Comparison of ENCODE assay signal across 8 mouse cellular contexts in genomic region chrX:98936707-98937554, GRCm38 (mm10). TPM values are rescaled to one million over a fixed set of nuclear protein-coding genes. Genes with fewer than 3 reads are reported as not detected.
DNase-seq lines count a peak whose midpoint lies in the region; ATAC-seq and TF ChIP-seq lines count a peak whose summit lies in the region.

No protein-coding gene starts in this region.

- H3K4me2 ChIP-seq in forebrain, embryonic 14.5 days (ENCODE audit: low read length): peak overlapping the region; percentile 55
- H3K4me2 ChIP-seq in lung, embryonic 14.5 days: peak overlapping the region; percentile 58

- H3K9me3 ChIP-seq in forebrain, embryonic 14.5 days (replicated peaks; ENCODE audit: control insufficient read depth, low read length): no peaks in the 10 kb centered on the region
- H3K9me3 ChIP-seq in lung, embryonic 14.5 days (ENCODE audit: low read depth, low read length): no peaks in the 10 kb centered on the region

- H3K27me3 ChIP-seq in forebrain, embryonic 14.5 days (replicated peaks; ENCODE audit: control insufficient read depth, insufficient read depth, low read length): no peaks in the 10 kb centered on the region
- no peaks in the 10 kb centered on the region for H3K27me3 ChIP-seq in lung, embryonic 14.5 days (ENCODE audit: insufficient read depth, low read length)
- no peaks in the 10 kb centered on the region for H3K27me3 ChIP-seq in thymus, adult 2 months (ENCODE audit: control insufficient read depth, insufficient read depth, low read length)

- 0 out of 2 replicates have a peak, but pooled peaks cover under 1% of the 10 kb centered on the region for H3K36me3 ChIP-seq in forebrain, embryonic 14.5 days (ENCODE audit: control insufficient read depth, insufficient read depth, low read length)
- peaks cover 10% of the 10 kb centered on the region; the same call in 1 of the 2 replicates for H3K36me3 ChIP-seq in lung, embryonic 14.5 days (ENCODE audit: insufficient read depth)
- H3K36me3 ChIP-seq in thymus, adult 2 months (ENCODE audit: control insufficient read depth, insufficient read depth, low read length): no peaks in the 10 kb centered on the region

- H3K4me1 ChIP-seq in forebrain, embryonic 14.5 days (ENCODE audit: control insufficient read depth, insufficient read depth, low read length): no peaks in the 10 kb centered on the region
- no peaks in the 10 kb centered on the region for H3K4me1 ChIP-seq in lung, embryonic 14.5 days (ENCODE audit: insufficient read depth)
- no peaks in the 10 kb centered on the region for H3K4me1 ChIP-seq in olfactory bulb, adult 2 months (ENCODE audit: control insufficient read depth, insufficient read depth, low read length)
- peaks cover 4% of the 10 kb centered on the region; the same call in 1 of the 2 replicates for H3K4me1 ChIP-seq in thymus, adult 2 months (replicated peaks; ENCODE audit: control insufficient read depth, insufficient read depth, low read length)

- no peak for TF ChIP-seq POLR2A in olfactory bulb, adult 2 months (IDR thresholded peaks at IDR 0.05; ENCODE audit: insufficient read depth, low read depth, low read length)
- TF ChIP-seq POLR2A in thymus, adult 2 months (IDR thresholded peaks at IDR 0.05; ENCODE audit: control insufficient read depth, extremely low read depth, insufficient read depth, low read length, poor library complexity): 0 out of 2 replicates have a peak, but pooled peaks have one; percentile 14

- peak; percentile 72 for DNase-seq in ES-CJ7 (ENCODE audit: low read depth, low spot score)
- peak; percentile 95 for DNase-seq in cerebellum, adult 11 months
- DNase-seq in forebrain, embryonic 14.5 days (ENCODE audit: low spot score): peak; percentile 90
- DNase-seq in heart, postnatal 25 days (ENCODE audit: low spot score): peak; percentile 91
- peak; percentile 95 for DNase-seq in layer of hippocampus, adult 2 months (ENCODE audit: low spot score in 2 of 2)
- peak; percentile 95 for DNase-seq in lung, embryonic 14.5 days
- peak; percentile 85 for DNase-seq in thymus, adult 2 months

- no peak for TF ChIP-seq CTCF in layer of hippocampus, adult 2 months (conservative IDR thresholded peaks at IDR 0.05)
- TF ChIP-seq CTCF in lung, embryonic 14.5 days (IDR thresholded peaks at IDR 0.05; ENCODE audit: low read depth): no peak
- no peak for TF ChIP-seq CTCF in olfactory bulb, adult 2 months (IDR thresholded peaks at IDR 0.05; ENCODE audit: insufficient read depth, low read depth, low read length)
- no peak for TF ChIP-seq CTCF in thymus, adult 2 months (IDR thresholded peaks at IDR 0.05; ENCODE audit: borderline replicate concordance, control insufficient read depth, extremely low read depth, insufficient read depth, low read length, poor library complexity)

- ATAC-seq in forebrain, embryonic 14.5 days: peak; percentile 96
- ATAC-seq in lung, embryonic 14.5 days (ENCODE audit: insufficient read depth): peak; percentile 93

- intact Hi-C loops in heart, postnatal 25 days (cut with DNase I): no loop called here

- peak overlapping the region; percentile 86 for H3K27ac ChIP-seq in forebrain, embryonic 14.5 days (ENCODE audit: low read depth, low read length)
- H3K27ac ChIP-seq in layer of hippocampus, adult 2 months: peak overlapping the region; percentile 95
- peak overlapping the region; percentile 96 for H3K27ac ChIP-seq in lung, embryonic 14.5 days (ENCODE audit: low read depth)
- peak overlapping the region; percentile 89 for H3K27ac ChIP-seq in olfactory bulb, adult 2 months (ENCODE audit: insufficient read depth, low read depth, low read length)
- H3K27ac ChIP-seq in thymus, adult 2 months (ENCODE audit: control insufficient read depth, insufficient read depth, low read length): peak overlapping the region; percentile 74

- H3K9ac ChIP-seq in forebrain, embryonic 14.5 days (ENCODE audit: low read length): peak overlapping the region; percentile 66
- H3K9ac ChIP-seq in lung, embryonic 14.5 days: peak overlapping the region; percentile 71

- peak overlapping the region; percentile 53 for H3K4me3 ChIP-seq in forebrain, embryonic 14.5 days (ENCODE audit: low read depth, low read length)
- H3K4me3 ChIP-seq in layer of hippocampus, adult 2 months: peak overlapping the region; percentile 79
- H3K4me3 ChIP-seq in lung, embryonic 14.5 days (ENCODE audit: low read depth, low read length): peak overlapping the region; percentile 60
- H3K4me3 ChIP-seq in olfactory bulb, adult 2 months (ENCODE audit: insufficient read depth, low read depth, low read length): peak overlapping the region; percentile 80
- H3K4me3 ChIP-seq in thymus, adult 2 months (ENCODE audit: control insufficient read depth, insufficient read depth, low read length): peak overlapping the region; percentile 100

- 34% methylated on average over 66 of the region's 66 CpGs for WGBS in forebrain, embryonic 14.5 days
- 13% methylated on average over 66 of the region's 66 CpGs for WGBS in lung, embryonic 14.5 days
- WGBS in olfactory bulb, adult 2 months: 20% methylated on average over 66 of the region's 66 CpGs
- WGBS in thymus, adult 2 months: 3% methylated on average over 66 of the region's 66 CpGs

RNA-seq across cellular contexts. Expression of gene Yipf6, which starts 0.8 kb away (rescaled TPM):
- polyA plus RNA-seq in forebrain, embryonic 14.5 days (2014; fragmentation: Nextera tagmentation; extraction: Ambion mirVana): 13.2 and 15.7 TPM in 2 replicates
- 10 to 100 TPM; 21.4 to 21.5 TPM for total RNA-seq in heart, postnatal 25 days (2021)
- 10 to 100 TPM; 36.8 to 40.5 TPM for total RNA-seq in layer of hippocampus, adult 2 months (2021)
- 28.1 and 30.3 TPM in 2 replicates for polyA plus RNA-seq in lung, embryonic 14.5 days (2014; fragmentation: Nextera tagmentation; extraction: Ambion mirVana)
- not detected in 2 replicates for polyA plus RNA-seq in olfactory bulb, adult 2 months (2012; ENCODE audit: insufficient read depth, insufficient read length, low replicate concordance, missing spikeins)
- 16.5 and 16.8 TPM in 2 replicates for polyA plus RNA-seq in thymus, adult 2 months (2012; rRNA removed)

RNA-seq across cellular contexts. Expression of gene Ophn1, which starts 46.1 kb away (rescaled TPM):
- polyA plus RNA-seq in forebrain, embryonic 14.5 days (2014; fragmentation: Nextera tagmentation; extraction: Ambion mirVana): 24.5 and 36.6 TPM in 2 replicates
- total RNA-seq in heart, postnatal 25 days (2021): 1 to 10 TPM; 6.6 to 9.4 TPM
- 10 to 100 TPM; 39.6 to 41.3 TPM for total RNA-seq in layer of hippocampus, adult 2 months (2021)
- polyA plus RNA-seq in lung, embryonic 14.5 days (2014; fragmentation: Nextera tagmentation; extraction: Ambion mirVana): 13.2 and 14.6 TPM in 2 replicates
- not detected in 2 replicates for polyA plus RNA-seq in olfactory bulb, adult 2 months (2012; ENCODE audit: insufficient read depth, insufficient read length, low replicate concordance, missing spikeins)
- 1.1 and 1.6 TPM in 2 replicates for polyA plus RNA-seq in thymus, adult 2 months (2012; rRNA removed)

Comparison
In these comparisons a context has a peak if more than half of its experiments do, and no peak if none do; other contexts are left out.
1. Peak in every context shown above with its lines: DNase-seq, ATAC-seq, H3K4me3 ChIP-seq and H3K27ac ChIP-seq.